Mouse (Mus musculus) CH12.LX (cell line): ENCODE data around the gene Tcte1. TPM values are rescaled to one million over a fixed set of nuclear protein-coding genes. Genes with fewer than 3 reads are reported as not detected.
A peak's percentile ranks its signal among the peaks of the same experiment; 100 is the strongest.

Experiments used
- DNase-seq: peaks from one replicate; pipeline ENCODE4 v3.0.0-alpha.2; 2013; ENCODE audit errors: extremely low read depth
- H3K27ac ChIP-seq: 2 replicates; pipeline ENCODE4 v1.5.1; 2012; ENCODE audit warnings: low read depth, mild to moderate bottlenecking, control low read depth, moderate library complexity; ENCODE audit not compliant: insufficient read depth
- H3K27me3 ChIP-seq: replicated peaks from 2 replicates; pipeline ENCODE3; 2012; ENCODE audit warnings: inconsistent platforms
- H3K36me3 ChIP-seq, 2 experiments: replicated peaks in 1 of 2; 2 replicates each; pipeline versions ENCODE3 to v1.6.1; 2012; ENCODE audit warnings: inconsistent platforms in 1 of 2, low read length in 1 of 2, mild to moderate bottlenecking in 1 of 2, mixed read lengths in 1 of 2, moderate library complexity in 1 of 2; ENCODE audit not compliant: control insufficient read depth in 1 of 2, insufficient read depth in 1 of 2
- H3K4me1 ChIP-seq, 2 experiments: 2 replicates each; pipeline ENCODE4 v1.6.1; 2012; ENCODE audit warnings: inconsistent platforms in 1 of 2, moderate library complexity in 1 of 2; ENCODE audit not compliant: insufficient read depth in 2 of 2, control insufficient read depth in 1 of 2
- H3K4me2 ChIP-seq: 2 replicates; pipeline ENCODE4 v1.6.1; 2012; ENCODE audit warnings: low read depth, mild to moderate bottlenecking, control low read depth; ENCODE audit not compliant: poor library complexity, insufficient read depth, severe bottlenecking
- H3K4me3 ChIP-seq, 3 experiments: fragments of 150-350 bp in 1 of 3; sonication (generic) in 1 of 3; replicated peaks in 1 of 3; 2 replicates each; pipeline versions ENCODE3 to v1.5.1; 2011 to 2012; ENCODE audit warnings: low read depth in 2 of 3, low read length in 2 of 3, mild to moderate bottlenecking in 2 of 3, moderate library complexity in 2 of 3, control low read depth in 1 of 3, improper control_type of control experiment in 1 of 3, inconsistent platforms in 1 of 3, mixed read lengths in 1 of 3; ENCODE audit not compliant: poor library complexity in 1 of 3
- H3K79me2 ChIP-seq: replicated peaks from 2 replicates; pipeline ENCODE4 v1.6.1; 2012; ENCODE audit warnings: mild to moderate bottlenecking, moderate library complexity; ENCODE audit not compliant: control insufficient read depth, poor library complexity, insufficient read depth, severe bottlenecking; ENCODE audit errors: extremely low read depth
- H3K9ac ChIP-seq: 2 replicates; pipeline ENCODE4 v1.6.1; 2012; ENCODE audit warnings: low read depth, mild to moderate bottlenecking, control low read depth, moderate library complexity; ENCODE audit not compliant: insufficient read depth
- H3K9me3 ChIP-seq: replicated peaks from 2 replicates; pipeline ENCODE3; 2012; ENCODE audit warnings: low read length, inconsistent platforms, mixed read lengths
- CHD2 ChIP-seq: IDR thresholded peaks from 2 replicates; pipeline ENCODE4 v1.6.1; 2011; ENCODE audit warnings: low read length, improper control_type of control experiment
- E2F4 ChIP-seq: IDR thresholded peaks from 2 replicates; pipeline ENCODE4 v1.6.1; 2011; ENCODE audit warnings: low read depth, low read length, improper control_type of control experiment; ENCODE audit not compliant: insufficient replicate concordance
- ELF1 ChIP-seq: IDR thresholded peaks from 2 replicates; pipeline ENCODE4 v1.6.1; 2014; ENCODE audit warnings: low read depth, mild to moderate bottlenecking, inconsistent platforms, low read length, improper control_type of control experiment
- EP300 ChIP-seq: IDR thresholded peaks from 2 replicates; pipeline ENCODE4 v1.6.1; 2011; ENCODE audit warnings: low read length, improper control_type of control experiment
- ETS1 ChIP-seq: conservative IDR thresholded peaks from 2 replicates; pipeline ENCODE4 v1.6.1; 2012; ENCODE audit warnings: low read depth, mild to moderate bottlenecking, inconsistent platforms, low read length, improper control_type of control experiment, moderate library complexity
- GABPA ChIP-seq: IDR thresholded peaks from 2 replicates; pipeline ENCODE4 v1.6.1; 2012; ENCODE audit warnings: low read depth, low read length, improper control_type of control experiment, inconsistent platforms; ENCODE audit not compliant: insufficient replicate concordance
- HCFC1 ChIP-seq: IDR thresholded peaks from 2 replicates; pipeline ENCODE4 v1.6.1; 2012; ENCODE audit warnings: low read depth, mild to moderate bottlenecking, inconsistent platforms, low read length, improper control_type of control experiment
- JUND ChIP-seq: conservative IDR thresholded peaks from 2 replicates; pipeline ENCODE4 v1.6.1; 2011; ENCODE audit warnings: low read depth, low read length, improper control_type of control experiment
- KAT2A ChIP-seq: IDR thresholded peaks from 2 replicates; pipeline ENCODE4 v1.6.1; 2012; ENCODE audit warnings: low read length, improper control_type of control experiment, inconsistent platforms; ENCODE audit not compliant: insufficient replicate concordance
- MAX ChIP-seq: IDR thresholded peaks from 2 replicates; pipeline ENCODE4 v1.6.1; 2011; ENCODE audit warnings: low read length, improper control_type of control experiment
- MEF2A ChIP-seq: IDR thresholded peaks from 2 replicates; pipeline ENCODE4 v1.6.1; 2014; ENCODE audit warnings: low read depth, mild to moderate bottlenecking, inconsistent platforms, low read length, improper control_type of control experiment, borderline replicate concordance
- MXI1 ChIP-seq: IDR thresholded peaks from 2 replicates; pipeline ENCODE4 v1.6.1; 2011; ENCODE audit warnings: mild to moderate bottlenecking, low read depth, low read length, improper control_type of control experiment
- MYC ChIP-seq: IDR thresholded peaks from 2 replicates; pipeline ENCODE4 v1.6.1; 2011; ENCODE audit warnings: low read depth, mild to moderate bottlenecking, improper control_type of control experiment, low read length
- NELFE ChIP-seq: IDR thresholded peaks from 2 replicates; pipeline ENCODE4 v1.6.1; 2011; ENCODE audit warnings: low read depth, low read length, improper control_type of control experiment
- PAX5 ChIP-seq: IDR thresholded peaks from 2 replicates; pipeline ENCODE4 v1.6.1; 2012; ENCODE audit warnings: low read length, inconsistent platforms, mixed read lengths
- POLR2A ChIP-seq: IDR thresholded peaks from 2 replicates; pipeline ENCODE4 v1.6.1; 2011; ENCODE audit warnings: low read depth, mild to moderate bottlenecking, improper control_type of control experiment, low read length
- RAD21 ChIP-seq: IDR thresholded peaks from 2 replicates; pipeline ENCODE4 v1.6.1; 2011; ENCODE audit warnings: low read depth, mild to moderate bottlenecking, low read length, improper control_type of control experiment, moderate library complexity
- RCOR1 ChIP-seq: conservative IDR thresholded peaks from 2 replicates; pipeline ENCODE4 v1.6.1; 2012; ENCODE audit warnings: low read depth, mild to moderate bottlenecking, inconsistent platforms, low read length, improper control_type of control experiment
- SIN3A ChIP-seq: IDR thresholded peaks from 2 replicates; pipeline ENCODE4 v1.6.1; 2012; ENCODE audit warnings: low read length, improper control_type of control experiment, inconsistent platforms
- SMC3 ChIP-seq: IDR thresholded peaks from 2 replicates; pipeline ENCODE4 v1.6.1; 2011; ENCODE audit warnings: low read depth, low read length, improper control_type of control experiment
- TCF12 ChIP-seq: IDR thresholded peaks from 2 replicates; pipeline ENCODE4 v1.6.1; 2014; ENCODE audit warnings: low read depth, mild to moderate bottlenecking, inconsistent platforms, low read length, improper control_type of control experiment
- USF1 ChIP-seq: IDR thresholded peaks from 2 replicates; pipeline ENCODE4 v1.6.1; 2014; ENCODE audit warnings: low read depth, mild to moderate bottlenecking, inconsistent platforms, low read length, improper control_type of control experiment
- USF2 ChIP-seq: conservative IDR thresholded peaks from 2 replicates; pipeline ENCODE4 v1.6.1; 2011; ENCODE audit warnings: low read depth, low read length, improper control_type of control experiment
- ZKSCAN1 ChIP-seq: IDR thresholded peaks from 2 replicates; pipeline ENCODE4 v1.6.1; 2012; ENCODE audit warnings: low read depth, inconsistent platforms, low read length, improper control_type of control experiment, borderline replicate concordance
- ZMIZ1 ChIP-seq: IDR thresholded peaks from 2 replicates; pipeline ENCODE4 v1.6.1; 2012; ENCODE audit warnings: low read depth, mild to moderate bottlenecking, inconsistent platforms, low read length, improper control_type of control experiment
- dilution Hi-C: fragments of 300-500 bp; cut with MboI; formaldehyde crosslinking; loops from 2 replicates; pipeline ENCODE4 v1.14.3; 2020; ENCODE audit warnings: low sequenced_read_pairs; ENCODE audit not compliant: extremely low pct_unique_long_range_greater_than_20kb, extremely low pct_ligation_motif_present
- in situ Hi-C: fragments of 300-500 bp; cut with MboI; formaldehyde crosslinking; loops from 3 replicates; pipeline ENCODE4 v1.14.3; 2019; ENCODE audit warnings: low sequenced_read_pairs, low pct_ligation_motif_present, low pct_unique_long_range_greater_than_20kb, mixed read lengths
- polyA plus RNA-seq: library from polyadenylated mRNA; unstranded; fragments of >175 nt; gene quantifications from 2 replicates; pipeline ENCODE4 v1.2.1, GENCODE M21; 2012; ENCODE audit warnings: low read depth; ENCODE audit not compliant: insufficient read length
- total RNA-seq, 2 experiments: library from RNA; depleted of rRNA; stranded (reverse); fragments of 300-350 nt in 1 of 2; fragments of >200 nt in 1 of 2; gene quantifications; 2 replicates each; pipeline ENCODE4 v1.2.3; 2012 to 2014

The Tcte1 gene
- total and polyA plus RNA-seq, 3 experiments: not detected

DNA sequence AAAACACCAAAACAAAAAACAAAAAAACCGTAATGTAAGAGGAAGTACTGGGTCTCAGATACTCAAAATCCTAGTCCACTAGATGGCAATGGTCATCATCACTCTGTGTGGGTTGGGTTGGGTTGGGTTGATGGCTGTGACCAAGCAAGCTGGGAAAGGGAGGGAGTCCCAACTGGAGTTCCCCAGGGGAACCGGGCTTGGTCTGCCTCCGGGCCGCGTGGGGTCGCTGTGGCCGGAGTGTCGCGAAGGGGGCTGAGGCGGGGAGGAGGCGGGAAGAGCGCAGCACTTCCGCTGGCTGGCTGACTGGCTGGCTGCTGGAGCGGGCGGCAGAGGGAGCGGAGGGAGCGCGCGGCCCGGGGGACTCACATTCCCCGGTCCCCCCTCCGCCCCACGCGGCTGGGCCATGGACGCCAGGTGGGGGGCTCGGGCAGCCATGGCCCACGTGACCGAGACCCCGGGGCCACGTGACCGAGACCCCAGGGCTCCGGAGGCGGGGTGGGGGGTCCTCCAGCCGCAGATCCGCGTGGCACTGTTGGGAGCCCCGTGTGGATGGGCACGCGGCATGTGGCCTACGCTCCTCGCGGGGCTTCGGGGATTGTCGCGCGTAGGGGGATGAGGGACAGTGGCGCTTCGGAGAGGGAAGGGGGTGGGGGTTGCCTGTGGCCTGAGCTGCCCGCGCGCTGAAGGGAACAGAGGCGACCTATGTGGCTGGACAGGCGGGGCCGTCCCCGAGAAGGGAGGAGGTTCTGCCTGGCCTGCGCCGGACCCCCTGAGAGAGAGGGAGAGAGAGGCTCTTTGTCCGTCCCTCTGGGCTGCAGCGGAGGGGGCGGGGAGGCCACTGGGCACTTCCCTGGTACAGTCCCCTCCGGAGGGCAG is 40.7 kb downstream of the Tcte1 start, which contains the start of gene Slc35b2 (continued):
- TF ChIP-seq SMC3 (peak; percentile 49), JUND (no peak), GABPA (peak; percentile 65; the same call in 1 of the 2 replicates), TCF12 (peak; percentile 75), ETS1 (no peak; the same call in 1 of the 2 replicates), USF2 (peak; percentile 74), KAT2A (peak; percentile 74; the same call in 1 of the 2 replicates), MAX (peak; percentile 76), E2F4 (0 out of 2 replicates have a peak, but pooled peaks have one; percentile 48), ZMIZ1 (peak; percentile 90), ELF1 (peak; percentile 87), EP300 (no peak), PAX5 (no peak), RAD21 (peak; percentile 15), RCOR1 (peak; percentile 78), MXI1 (peak; percentile 70; the same call in 1 of the 2 replicates), HCFC1 (peak; percentile 81), MYC (peak; percentile 31; the same call in 1 of the 2 replicates), MEF2A (peak; percentile 83)

DNA sequence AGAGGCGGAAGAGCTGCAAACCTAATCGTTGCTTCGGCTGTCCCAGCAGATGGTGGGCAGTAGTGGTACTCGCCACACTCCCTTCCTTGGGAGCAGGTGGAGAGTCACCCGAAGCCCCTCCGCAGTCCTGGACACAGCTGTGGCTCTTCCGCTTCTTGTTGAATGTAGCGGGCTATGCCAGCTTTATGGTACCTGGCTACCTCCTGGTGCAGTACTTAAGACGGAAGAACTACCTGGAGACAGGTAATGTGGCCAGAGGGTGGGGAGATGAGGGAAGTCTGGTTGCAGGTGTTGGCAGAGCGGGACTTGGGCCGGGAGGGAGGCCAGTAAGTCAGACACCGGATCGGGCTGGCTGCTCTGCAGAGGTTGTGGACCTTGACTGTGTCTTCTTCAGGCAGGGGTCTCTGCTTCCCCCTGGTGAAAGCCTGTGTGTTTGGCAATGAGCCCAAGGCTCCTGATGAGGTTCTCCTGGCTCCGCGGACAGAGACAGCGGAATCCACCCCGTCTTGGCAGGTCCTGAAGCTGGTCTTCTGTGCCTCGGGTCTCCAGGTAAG is 41.4 kb downstream of the Tcte1 start:
- no peak for DNase-seq
- in situ Hi-C loops: no loop called here
- TF ChIP-seq KAT2A (no peak), POLR2A (no peak), EP300 (no peak), USF1 (no peak), RAD21 (no peak; the same call in 1 of the 2 replicates), PAX5 (no peak), ZKSCAN1 (no peak), NELFE (peak; percentile 17; the same call in 1 of the 2 replicates), MYC (no peak), CHD2 (peak; percentile 4; the same call in 1 of the 2 replicates), SIN3A (peak; percentile 19; the same call in 1 of the 2 replicates), SMC3 (peak; percentile 1; the same call in 1 of the 2 replicates)
- H3K27ac ChIP-seq: peak overlapping the region; percentile 98
- dilution Hi-C loops: no loop called here
- H3K4me1 ChIP-seq: peaks cover 43 to 74% of the 10 kb centered on the region in 2 experiments
- H3K79me2 ChIP-seq: peaks cover 36% of the 10 kb centered on the region
- peaks cover 58 to 74% of the 10 kb centered on the region in 2 experiments for H3K36me3 ChIP-seq
- H3K4me2 ChIP-seq: peak overlapping the region; percentile 83
- H3K9ac ChIP-seq: peak overlapping the region; percentile 89
- peak overlapping the region; percentile 75 to 87 (median 80) for H3K4me3 ChIP-seq
- no peaks in the 10 kb centered on the region for H3K9me3 ChIP-seq
- no peaks in the 10 kb centered on the region for H3K27me3 ChIP-seq
